Comparison of ENCODE assay signal across 19 mouse cellular contexts in genomic region chr6:37794211-37794610, GRCm38 (mm10).
DNase-seq lines count a peak whose midpoint lies in the region; ATAC-seq and TF ChIP-seq lines count a peak whose summit lies in the region.
"Had no signal": no experiment of that assay in that cellular context is flagged by ENCODE, and none has a peak within 500 bp of the region (broad histone marks: within the 10 kb centered on the region; RNA-seq: fewer than 3 reads in every experiment).

No protein-coding gene starts in this region.

- no peak overlapping the region for H3K4me2 ChIP-seq in liver, embryonic 12.5 days
- H3K4me2 ChIP-seq in kidney, embryonic 16.5 days (replicated peaks; ENCODE audit: low read depth, low read length), result no peak overlapping the region
- H3K4me2 ChIP-seq: heart, embryonic 11.5 days; liver, embryonic 13.5 days; neural tube, embryonic 12.5 days had no signal

- H3K36me3 ChIP-seq in liver, adult 2 months (ENCODE audit: control insufficient read depth, insufficient read depth, low read length), result no peaks in the 10 kb centered on the region
- H3K36me3 ChIP-seq in liver, embryonic 12.5 days, result no peaks in the 10 kb centered on the region
- H3K36me3 ChIP-seq in kidney, embryonic 16.5 days (ENCODE audit: insufficient read depth, low read length), result no peaks in the 10 kb centered on the region
- H3K36me3 ChIP-seq: G1E; liver, embryonic 13.5 days; neural tube, embryonic 12.5 days had no signal

- H3K79me2 ChIP-seq in liver, adult 2 months (ENCODE audit: control insufficient read depth, insufficient read depth, low read length), result no peaks in the 10 kb centered on the region

- H3K27me3 ChIP-seq in liver, adult 2 months (ENCODE audit: control insufficient read depth, insufficient read depth, low read length), result no peaks in the 10 kb centered on the region
- H3K27me3 ChIP-seq in liver, embryonic 12.5 days (replicated peaks), result no peaks in the 10 kb centered on the region
- no peaks in the 10 kb centered on the region for H3K27me3 ChIP-seq in kidney, embryonic 16.5 days (ENCODE audit: insufficient read depth, low read length)
- H3K27me3 ChIP-seq: liver, embryonic 13.5 days; megakaryocyte, embryonic 14.5 days; neural tube, embryonic 12.5 days had no signal

- no peaks in the 10 kb centered on the region for H3K4me1 ChIP-seq in liver, adult 2 months (ENCODE audit: control insufficient read depth, insufficient read depth, low read length)
- no peaks in the 10 kb centered on the region for H3K4me1 ChIP-seq in liver, embryonic 12.5 days
- H3K4me1 ChIP-seq in kidney, embryonic 16.5 days (ENCODE audit: insufficient read depth, low read length), result 0 out of 2 replicates have a peak, but pooled peaks cover 3% of the 10 kb centered on the region
- H3K4me1 ChIP-seq: liver, embryonic 13.5 days; neural tube, embryonic 12.5 days had no signal

- no peak overlapping the region for H3K4me3 ChIP-seq in liver, adult 2 months (ENCODE audit: insufficient read depth, low read depth, low read length)
- no peak overlapping the region for H3K4me3 ChIP-seq in liver, embryonic 12.5 days
- no peak overlapping the region for H3K4me3 ChIP-seq in kidney, embryonic 16.5 days (ENCODE audit: low read length)
- H3K4me3 ChIP-seq: liver, embryonic 13.5 days; megakaryocyte, embryonic 14.5 days; neural tube, embryonic 12.5 days had no signal

- no peak for TF ChIP-seq POLR2A in liver, adult 2 months (IDR thresholded peaks at IDR 0.05; ENCODE audit: extremely low read depth, insufficient read depth, low read length)

- ATAC-seq in liver, embryonic 12.5 days, result no peak
- peak; percentile 85 for ATAC-seq in kidney, embryonic 16.5 days (ENCODE audit: low FRiP score, low TSS enrichment)
- ATAC-seq: forebrain, postnatal 0 days had no signal

- no peak for TF ChIP-seq CTCF in liver, adult 2 months (IDR thresholded peaks at IDR 0.05; ENCODE audit: low read depth, low read length)

- peaks cover 6% of the 10 kb centered on the region; the same call in 1 of the 2 replicates for H3K9me3 ChIP-seq in liver, embryonic 12.5 days (replicated peaks)
- peaks cover 18% of the 10 kb centered on the region for H3K9me3 ChIP-seq in kidney, embryonic 16.5 days (ENCODE audit: low read length)
- H3K9me3 ChIP-seq: liver, embryonic 13.5 days; neural tube, embryonic 12.5 days had no signal

- H3K9ac ChIP-seq in liver, adult 2 months (ENCODE audit: low read depth, low read length), result no peak overlapping the region
- H3K9ac ChIP-seq in liver, embryonic 12.5 days, result no peak overlapping the region
- no peak overlapping the region for H3K9ac ChIP-seq in kidney, embryonic 16.5 days (replicated peaks; ENCODE audit: low read length)
- H3K9ac ChIP-seq: forebrain, postnatal 0 days; liver, embryonic 13.5 days; neural tube, embryonic 12.5 days had no signal

- H3K27ac ChIP-seq in liver, adult 2 months (replicated peaks; ENCODE audit: insufficient read depth, low read depth, low read length), result no peak overlapping the region
- H3K27ac ChIP-seq in liver, embryonic 12.5 days, result no peak overlapping the region
- peak overlapping the region; percentile 51 for H3K27ac ChIP-seq in kidney, embryonic 16.5 days (ENCODE audit: low read length)
- H3K27ac ChIP-seq: liver, embryonic 13.5 days; neural tube, embryonic 12.5 days had no signal

- DNase-seq in liver, adult 2 months (ENCODE audit: extremely low read depth, low read depth, low spot score), result peak; percentile 52
- peak; percentile 26 to 48 for DNase-seq in adrenal gland, postnatal 36 days
- DNase-seq in yolk sac, embryonic 10.5 days (ENCODE audit: low spot score), result peak; percentile 23
- DNase-seq in spleen, adult 12 weeks (ENCODE audit: low spot score), result no peak
- DNase-seq in cerebellum, adult 11 months, result no peak
- no peak for DNase-seq in T-cell, adult 2 months (ENCODE audit: low spot score)
- DNase-seq: cerebellum, adult 9-11 months; forebrain, postnatal 0 days; gastrocnemius, postnatal 36 days; heart, postnatal 4 days; liver, embryonic 13.5 days; right cerebral cortex, postnatal 14 days; thymus, adult 2 months had no signal

- WGBS in liver, adult 2 months, result 58% methylated on average over 4 of the region's 4 CpGs
- WGBS in liver, embryonic 12.5 days (ENCODE audit: insufficient replicate concordance), result 65% methylated on average over 4 of the region's 4 CpGs
- 12% methylated on average over 4 of the region's 4 CpGs for WGBS in kidney, embryonic 16.5 days

Comparison
In these comparisons a context has a peak if more than half of its experiments do, and no peak if none do; other contexts are left out.
1. DNase-seq: peak in liver, adult 2 months (single experiment), adrenal gland, postnatal 36 days (2 of 2) and yolk sac, embryonic 10.5 days (single experiment); none in spleen, adult 12 weeks (single experiment), cerebellum, adult 11 months (single experiment) and T-cell, adult 2 months (single experiment).